Mouse (Mus musculus) neural tube, embryonic 10.5 days (tissue): ENCODE results near the gene Ggnbp2.
A peak's percentile ranks its signal among the peaks of the same experiment; 100 is the strongest.

Source experiments
- DNase-seq: peaks from one replicate; pipeline ENCODE4 v3.0.0-alpha.2; 2017; ENCODE audit warnings: low spot score; ENCODE audit errors: extremely low spot score

Ggnbp2 gene

DNA sequence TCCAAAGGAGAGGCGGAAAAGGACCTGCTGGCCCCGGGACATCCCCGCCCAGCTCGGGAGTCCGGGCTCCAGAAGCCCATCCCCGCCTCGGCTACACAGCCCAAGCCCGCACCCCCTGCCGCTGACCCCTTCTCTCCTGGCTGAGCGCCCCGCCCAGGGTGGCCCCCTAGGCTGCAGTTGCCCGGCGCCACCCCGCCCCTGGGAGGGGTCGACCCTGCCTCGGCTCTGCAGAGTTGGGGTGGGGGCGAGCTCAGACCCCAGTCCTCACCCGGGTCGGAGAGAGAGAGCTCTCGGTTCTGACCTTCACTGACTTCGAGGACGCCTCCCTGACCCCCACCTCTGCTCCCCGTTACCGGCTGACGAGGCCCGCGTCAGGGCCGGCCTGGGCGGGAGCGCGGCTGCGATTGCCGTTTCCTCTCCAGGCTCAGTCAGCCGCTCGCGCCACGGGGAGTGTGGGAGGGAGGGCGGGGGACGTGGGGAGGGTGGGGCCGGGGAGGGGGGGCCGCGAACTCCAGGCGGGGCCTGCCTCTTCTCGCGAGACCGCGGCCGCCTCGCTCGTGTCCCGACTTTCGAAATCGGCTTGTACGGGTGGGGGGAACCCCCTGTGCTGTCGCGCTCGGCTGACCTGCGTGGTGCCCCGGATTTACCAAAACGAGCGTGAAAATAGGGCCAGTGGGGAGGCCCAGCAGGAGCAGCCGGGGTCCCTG lies at the start of gene Ggnbp2:
Gene Ggnbp2, minus strand, starts transcription at position 481 of the 707 bp plus-strand sequence.
- DNase-seq, result peak; percentile 94

DNA sequence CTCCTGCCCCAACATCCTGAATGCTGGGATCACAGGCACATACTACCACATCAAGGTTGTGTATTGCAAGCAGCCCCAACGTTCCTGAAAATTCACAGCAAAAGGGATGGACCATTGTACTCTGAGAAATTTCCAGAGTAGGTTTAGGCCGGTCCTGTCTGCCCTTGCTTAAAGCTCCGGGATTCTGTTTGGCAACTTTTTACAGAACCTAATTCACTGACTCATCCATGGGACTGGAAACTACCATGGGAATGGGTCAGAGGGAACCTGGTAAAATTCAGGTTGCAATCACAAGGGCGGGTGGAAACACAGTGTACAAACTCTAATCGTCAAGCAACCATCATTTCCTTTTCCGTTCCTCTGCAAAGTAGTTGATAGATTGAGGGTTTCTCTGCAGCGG lies 49.3 kb upstream of the Ggnbp2 start:
- no peak for DNase-seq

DNA sequence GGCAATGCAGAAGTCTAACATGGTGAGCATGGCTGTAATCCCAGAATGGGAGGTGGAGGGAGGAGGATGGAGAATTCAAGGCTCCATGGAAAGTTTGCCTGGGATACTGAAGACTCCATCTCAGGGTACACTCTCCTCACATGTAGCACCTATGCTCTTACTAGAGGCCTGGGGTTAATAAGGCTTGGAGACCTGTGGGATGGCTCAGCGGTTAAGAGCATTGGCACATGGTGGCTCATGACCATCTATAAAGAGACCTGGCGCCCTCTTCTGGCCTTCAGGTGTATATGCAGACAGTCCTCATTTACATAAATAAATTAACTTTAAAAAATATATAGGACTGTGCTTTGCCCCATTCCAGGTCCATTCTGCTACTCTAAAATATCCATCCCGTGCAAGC lies 48.7 kb upstream of the Ggnbp2 start:
- no peak for DNase-seq

DNA sequence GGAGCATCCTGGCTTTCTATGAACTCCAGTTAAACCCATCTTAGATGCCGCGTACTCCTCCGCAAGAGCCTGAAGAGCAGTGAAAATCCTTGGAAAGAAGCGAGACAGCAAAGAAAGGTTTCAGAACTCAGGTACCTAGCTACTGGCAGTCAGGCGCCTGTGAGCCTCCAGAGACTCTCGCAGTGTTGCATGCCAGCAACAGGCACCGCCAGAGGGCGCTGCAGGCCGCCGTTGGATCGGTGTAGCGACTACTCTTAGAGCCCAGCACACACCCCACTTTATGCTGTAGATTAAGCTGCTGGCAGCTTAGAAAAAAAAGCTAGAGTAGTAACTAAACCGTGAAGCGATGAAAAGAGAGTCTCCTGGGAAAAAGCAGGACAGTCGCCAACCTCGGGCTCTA lies 47.8 kb upstream of the Ggnbp2 start:
- peak; percentile 92 for DNase-seq

DNA sequence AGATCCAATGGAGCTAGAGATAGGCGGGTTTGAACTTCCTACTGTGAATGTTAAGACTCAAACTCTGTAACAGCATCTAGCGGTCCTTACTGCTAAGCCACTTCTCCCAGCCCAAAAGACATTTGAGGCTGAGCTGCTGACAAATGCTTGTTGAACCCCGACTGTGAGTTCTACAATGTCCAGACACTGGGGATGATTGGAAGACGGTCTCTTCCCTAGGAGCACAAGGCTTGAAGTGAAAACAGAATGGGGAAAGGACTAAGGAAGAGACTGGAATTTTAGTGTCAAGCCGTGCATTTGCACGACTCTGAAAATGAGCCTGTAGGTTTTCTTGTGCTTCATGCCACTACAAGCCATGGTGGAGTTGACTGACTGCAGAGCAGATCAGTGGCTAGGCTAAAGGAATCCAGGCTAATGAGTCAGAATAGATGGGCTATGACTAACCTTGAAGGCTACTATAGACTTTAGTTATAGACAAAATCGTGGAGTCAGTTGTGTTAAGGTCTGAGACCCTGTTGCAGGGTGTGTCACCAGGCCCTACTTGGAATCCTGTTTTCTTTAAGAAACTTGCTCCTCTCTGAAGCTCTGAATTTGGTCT lies 46.2 kb upstream of the Ggnbp2 start:
- DNase-seq, result no peak

DNA sequence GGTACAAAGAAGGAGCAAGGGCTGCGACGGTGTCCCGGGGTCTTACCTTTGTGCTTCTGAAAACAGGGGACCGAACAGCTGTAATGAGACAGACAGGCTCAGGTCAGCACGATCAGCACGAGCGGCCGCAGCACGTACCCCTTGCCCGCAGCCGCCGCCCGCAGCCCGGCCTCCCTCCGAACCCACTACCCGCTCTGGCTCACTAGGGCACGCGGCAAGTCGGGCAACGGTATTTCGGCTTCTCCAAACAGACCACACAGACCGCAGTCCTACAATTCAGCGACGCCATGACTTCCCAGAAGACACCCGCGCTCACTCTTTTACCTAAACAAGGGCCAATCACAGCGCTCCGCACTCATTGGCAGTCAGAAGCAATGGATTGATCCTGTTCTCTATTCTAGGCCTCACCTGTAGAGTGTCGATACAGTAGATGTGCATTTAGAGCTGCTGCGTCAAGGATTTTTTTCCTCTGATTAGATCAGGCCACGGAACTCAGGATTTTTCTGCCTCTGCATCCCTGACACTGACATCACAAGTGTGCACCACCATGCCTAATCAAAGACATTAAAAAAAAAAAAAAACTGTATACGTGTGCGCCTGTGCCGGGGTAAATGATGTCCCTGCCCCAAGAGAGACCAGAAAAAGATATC lies 45.6 kb upstream of the Ggnbp2 start, which contains the start of gene Znhit3:
Gene Znhit3, minus strand, starts transcription at position 314 of the 650 bp plus-strand sequence.
- peak; percentile 75 for DNase-seq

DNA sequence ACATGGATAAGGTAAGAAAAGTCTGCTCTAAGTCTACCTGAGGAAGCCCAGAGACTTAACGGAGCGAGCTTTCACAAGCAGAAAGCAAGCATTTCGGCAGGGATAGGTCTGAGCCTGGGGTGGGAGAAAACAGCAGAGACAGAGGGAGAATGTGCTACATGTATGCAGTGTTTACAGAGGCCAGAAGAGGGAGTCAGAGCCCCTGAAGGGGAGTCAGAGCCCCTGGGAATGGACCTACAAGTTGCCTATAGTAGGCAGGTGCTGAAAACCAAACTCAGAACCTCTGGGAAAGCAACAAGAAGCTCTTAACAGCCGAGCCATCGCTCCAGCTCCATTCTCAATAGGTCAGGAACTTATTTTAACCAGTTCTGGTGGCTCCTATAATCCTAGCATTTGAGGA lies 44.1 kb upstream of the Ggnbp2 start:
- no peak for DNase-seq

DNA sequence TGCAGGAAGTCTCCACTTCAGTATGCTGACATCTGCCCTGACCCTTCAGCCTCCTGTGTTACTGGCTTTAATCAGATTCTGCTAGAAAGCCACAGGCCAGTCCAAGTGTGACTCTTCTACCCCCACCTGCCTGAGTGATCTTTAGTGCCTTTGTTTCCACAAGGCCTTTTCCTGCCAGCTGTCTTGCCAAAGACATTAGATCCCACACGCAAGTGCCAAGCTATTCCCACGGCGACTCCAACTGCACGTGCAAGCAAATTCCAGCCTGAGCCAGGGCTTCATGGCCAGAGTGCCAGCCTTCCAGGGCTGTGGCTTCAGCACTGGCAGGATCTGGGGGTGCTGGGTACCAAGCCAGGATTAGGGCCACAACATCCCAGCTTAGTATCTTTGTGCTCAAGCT lies 39.8 kb upstream of the Ggnbp2 start:
- no peak for DNase-seq

DNA sequence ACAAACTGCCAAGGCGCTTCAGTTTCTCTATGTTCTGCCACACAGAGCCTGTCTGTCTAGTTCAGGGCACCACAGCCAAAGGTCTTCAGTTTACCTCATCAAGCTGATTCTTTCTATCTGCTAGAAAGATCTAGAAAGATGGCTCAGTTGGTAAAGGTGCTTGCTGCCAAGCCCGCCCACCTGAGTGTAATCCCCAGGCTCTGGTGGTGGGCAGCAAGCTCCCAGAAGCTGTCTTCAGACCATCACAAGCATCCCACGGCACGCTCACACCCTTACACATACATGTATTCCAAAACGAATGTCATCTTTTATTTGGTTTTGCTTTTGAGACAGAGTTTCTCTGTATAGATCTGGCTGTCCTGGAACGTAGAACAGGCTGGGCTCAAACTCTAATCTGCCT lies 37.9 kb upstream of the Ggnbp2 start:
- no peak for DNase-seq

DNA sequence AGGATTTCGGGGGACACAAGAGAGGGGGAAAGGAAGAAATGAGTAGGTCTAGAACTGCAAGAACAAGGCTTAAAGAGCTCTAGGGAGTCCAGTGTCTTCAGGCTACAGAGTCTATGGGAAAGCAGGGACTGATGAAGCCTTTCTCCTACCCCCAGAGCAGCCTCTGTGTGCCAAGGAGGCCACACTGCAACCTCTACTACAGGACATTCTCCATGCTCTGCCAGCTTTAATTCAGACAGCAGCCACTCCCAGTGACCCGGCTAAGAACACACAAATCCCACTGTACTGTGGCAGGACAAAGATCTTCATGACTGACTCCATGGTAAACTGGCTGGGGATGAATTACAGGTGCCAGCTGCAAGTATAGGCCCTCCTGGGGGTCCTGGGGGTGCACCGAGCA lies 36.5 kb upstream of the Ggnbp2 start:
- DNase-seq, result no peak

DNA sequence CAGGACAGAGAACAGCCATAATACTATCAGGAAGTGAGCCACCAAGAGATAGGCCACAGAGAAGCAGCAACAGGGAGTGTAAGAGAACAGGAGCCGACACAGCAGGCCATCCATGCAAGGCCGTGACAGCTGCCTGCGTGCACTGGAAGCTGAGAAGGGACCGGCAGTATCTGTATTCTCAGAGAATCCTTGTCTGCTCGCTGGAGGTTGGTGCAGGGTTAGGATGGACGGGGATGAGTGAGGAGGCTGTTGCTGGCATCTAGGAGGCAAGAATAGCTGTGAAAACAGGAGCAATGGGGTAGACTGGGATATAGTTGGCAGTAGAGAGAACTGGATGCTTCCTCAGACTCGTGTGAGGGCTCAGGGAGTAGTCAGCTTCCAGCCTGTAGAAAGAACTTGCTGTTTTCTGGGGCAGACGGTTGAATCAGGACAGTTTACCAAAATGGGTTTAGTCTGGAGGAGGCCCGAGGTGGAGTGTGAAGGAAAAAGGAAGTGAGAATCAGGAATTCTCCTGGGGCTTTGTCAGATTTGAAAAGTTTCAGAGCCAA lies 34.1 kb upstream of the Ggnbp2 start:
- DNase-seq, result no peak

DNA sequence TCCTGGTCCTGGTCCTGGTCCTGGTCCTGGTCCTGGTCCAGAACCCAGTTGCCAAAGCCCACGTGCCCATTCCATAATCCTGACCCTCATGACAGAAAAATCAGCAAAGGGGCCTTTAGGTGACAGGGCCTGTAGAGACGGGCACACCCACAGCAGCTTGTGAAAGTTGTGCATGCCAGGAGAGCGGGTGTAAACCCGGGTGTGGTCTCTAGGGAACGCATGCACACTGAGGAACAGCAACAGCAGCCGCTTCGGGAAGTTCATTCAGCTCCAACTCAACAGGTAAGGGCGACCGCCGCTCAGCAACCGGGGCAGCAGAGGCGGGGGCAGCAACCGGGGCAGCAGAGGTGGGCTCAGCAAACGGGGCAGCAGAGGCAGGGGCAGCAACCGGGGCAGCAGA lies 22.5 kb upstream of the Ggnbp2 start:
- DNase-seq, result no peak

DNA sequence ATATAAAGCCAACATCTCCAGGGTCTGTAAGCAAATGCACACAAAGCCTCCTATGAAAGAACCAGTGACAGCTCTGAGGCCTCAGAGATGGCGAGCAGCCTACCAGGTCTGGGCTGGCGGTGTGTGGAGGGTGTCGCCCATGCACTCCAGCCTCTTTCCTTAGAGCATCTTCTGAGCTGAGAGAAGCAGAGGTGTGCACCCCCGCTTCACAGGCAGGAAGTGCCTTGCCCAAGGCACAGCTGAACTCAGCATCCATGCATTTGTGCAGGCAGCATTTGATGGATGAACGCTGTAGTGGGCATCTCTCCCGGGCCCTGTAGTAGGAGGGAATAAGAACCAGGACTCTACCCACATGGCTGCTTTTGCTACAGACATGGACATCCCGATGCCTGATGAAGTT lies 21.1 kb upstream of the Ggnbp2 start:
- DNase-seq, result no peak

DNA sequence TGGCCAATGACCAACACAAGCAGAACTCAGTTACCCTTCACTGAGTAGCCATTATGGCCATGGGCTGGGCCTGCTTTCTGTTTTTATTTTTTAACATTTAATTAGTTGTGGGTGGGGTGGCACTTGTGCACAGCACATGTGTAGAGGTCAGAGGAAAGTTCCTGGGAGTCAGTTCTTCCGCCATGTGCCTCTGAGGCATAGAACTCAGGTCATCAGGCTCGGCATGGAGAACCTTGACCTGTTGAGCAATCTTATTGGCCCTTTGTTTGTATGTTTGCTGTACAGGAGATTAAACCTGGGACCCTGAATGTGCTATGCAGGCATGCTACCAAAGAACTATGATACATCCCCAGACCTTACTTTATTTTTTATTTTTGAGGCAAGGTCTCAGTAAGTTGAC lies 18.9 kb upstream of the Ggnbp2 start:
- no peak for DNase-seq

DNA sequence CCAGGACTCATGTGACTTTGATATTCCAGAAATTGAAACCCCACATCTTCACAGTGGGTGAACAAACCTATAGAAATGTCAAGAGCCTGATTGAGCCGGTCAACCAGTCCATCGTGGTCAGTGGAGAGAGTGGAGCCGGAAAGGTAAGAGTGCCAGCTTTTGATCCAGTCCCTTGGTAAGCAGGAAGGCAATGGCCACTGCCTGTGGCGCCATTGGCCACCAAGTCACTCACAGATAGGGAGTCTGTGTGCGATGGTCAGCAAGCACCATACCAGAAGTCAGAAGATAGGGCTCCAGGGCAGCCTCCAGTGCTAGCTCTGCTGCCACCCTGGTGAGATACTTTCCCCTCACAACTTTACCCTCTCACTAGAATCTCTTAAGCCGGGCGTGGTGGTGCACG lies 17.4 kb upstream of the Ggnbp2 start:
- no peak for DNase-seq

DNA sequence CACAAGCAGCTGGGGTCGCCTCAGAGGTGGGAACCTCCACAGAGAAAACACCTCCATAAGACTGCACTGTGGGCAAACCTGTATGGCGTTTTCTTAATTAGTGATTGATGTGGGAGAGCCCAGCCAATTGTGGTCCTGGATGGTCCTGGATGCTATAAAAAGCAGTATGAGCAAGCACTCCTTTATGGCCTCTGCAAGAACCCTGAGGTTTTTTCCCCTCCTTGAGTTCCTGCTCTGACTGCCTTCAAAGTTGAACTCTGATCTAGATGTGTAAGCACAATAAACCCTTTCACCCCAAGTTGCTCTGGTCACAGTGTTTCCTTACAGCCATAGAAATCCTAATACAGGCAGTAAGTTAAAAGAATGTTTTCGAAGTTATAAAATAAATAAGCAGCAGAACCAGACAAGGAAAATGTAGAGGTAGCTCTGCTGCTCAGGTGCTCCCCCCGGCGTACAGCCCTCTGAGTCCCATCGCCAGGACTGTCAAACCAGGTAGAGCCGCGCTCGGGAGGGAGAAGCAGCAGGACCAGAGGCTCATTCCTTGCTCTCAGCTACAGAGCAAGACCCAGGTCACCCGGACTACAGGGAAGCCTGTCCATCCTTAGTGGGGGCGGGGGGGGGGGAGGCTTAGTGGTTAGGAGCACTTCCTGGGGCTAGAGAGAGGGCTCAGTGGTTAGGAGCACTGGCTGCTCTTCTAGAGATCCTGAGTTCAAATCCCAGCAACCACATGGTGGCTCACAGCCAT lies 16.3 kb upstream of the Ggnbp2 start:
- no peak for DNase-seq

DNA sequence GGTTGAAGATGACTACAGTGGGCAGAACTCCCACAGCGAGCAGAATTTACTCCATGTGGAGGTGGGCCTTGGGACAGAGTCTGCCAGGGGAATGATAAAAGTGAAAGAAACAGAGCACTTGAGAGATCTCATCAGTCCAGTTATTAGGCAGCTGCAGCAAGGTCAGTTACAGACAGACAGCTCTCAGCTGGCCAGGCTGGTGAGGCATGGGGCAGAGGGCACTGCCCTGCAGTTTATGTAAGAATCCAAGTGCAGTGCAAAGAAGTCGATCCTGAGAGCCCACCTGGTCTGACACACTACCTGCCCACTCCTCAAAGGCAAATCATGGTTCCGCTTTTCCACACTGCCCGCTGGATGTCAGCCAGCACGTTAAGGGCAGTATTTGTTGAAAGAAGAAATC lies 15.6 kb upstream of the Ggnbp2 start:
- DNase-seq, result no peak

DNA sequence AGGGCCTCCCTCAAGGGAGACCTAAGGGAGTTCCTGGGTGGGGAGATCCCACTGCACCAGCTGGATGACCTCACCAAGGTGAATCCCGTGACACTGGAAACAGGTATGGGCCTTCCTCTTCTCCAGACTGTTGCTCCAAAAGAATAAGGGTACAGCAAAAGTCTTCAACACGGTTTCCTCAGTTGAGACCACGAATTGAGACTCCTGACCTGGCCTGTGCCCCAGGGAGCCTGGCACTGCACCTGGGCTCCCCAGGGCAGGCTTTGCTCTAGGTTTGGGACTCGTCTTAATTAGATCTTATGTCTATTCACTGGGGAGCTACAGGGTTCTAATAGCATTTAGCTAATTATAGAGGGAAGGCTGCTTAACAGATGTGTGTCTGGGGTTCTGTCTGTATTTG lies 14.6 kb upstream of the Ggnbp2 start:
- no peak for DNase-seq

DNA sequence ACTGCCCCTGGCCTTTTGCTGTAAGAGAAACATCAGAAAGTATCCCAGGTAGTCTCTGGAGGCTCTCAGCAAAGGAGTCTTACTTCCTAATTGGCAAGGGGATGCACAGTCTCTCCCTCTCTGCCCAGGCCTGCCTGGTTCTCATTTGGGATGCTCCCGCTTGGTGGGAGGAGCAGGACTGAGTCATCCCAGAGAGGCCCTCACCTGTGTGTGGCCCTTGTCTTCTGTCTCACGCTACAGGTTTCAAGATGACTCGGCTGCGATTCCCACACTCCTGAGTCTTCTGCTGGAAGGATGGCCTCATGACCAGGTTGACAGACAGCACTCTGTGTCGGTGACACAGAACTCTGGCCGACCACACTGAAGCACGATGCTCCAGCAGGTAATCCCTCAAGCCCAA lies 11.7 kb upstream of the Ggnbp2 start:
- no peak for DNase-seq

DNA sequence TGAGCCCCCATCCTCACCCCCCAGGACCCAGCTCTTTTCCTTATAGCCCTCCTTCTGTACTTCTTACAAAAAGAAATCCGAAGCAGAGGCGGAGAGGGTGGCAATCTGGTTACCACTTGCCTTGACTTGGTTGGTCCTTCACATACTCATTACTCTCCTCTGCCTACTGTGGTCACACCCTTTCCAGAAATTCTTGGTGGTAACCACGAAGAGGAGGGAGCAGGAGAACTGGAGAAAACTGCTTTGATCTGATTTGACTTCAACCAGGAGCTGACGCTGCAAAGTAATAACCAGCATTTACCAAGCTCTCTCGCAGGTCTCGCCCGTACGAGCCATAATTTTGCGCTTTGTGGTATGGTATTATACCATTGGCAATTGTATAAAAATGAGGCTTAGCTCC lies 10.4 kb upstream of the Ggnbp2 start:
- no peak for DNase-seq

DNA sequence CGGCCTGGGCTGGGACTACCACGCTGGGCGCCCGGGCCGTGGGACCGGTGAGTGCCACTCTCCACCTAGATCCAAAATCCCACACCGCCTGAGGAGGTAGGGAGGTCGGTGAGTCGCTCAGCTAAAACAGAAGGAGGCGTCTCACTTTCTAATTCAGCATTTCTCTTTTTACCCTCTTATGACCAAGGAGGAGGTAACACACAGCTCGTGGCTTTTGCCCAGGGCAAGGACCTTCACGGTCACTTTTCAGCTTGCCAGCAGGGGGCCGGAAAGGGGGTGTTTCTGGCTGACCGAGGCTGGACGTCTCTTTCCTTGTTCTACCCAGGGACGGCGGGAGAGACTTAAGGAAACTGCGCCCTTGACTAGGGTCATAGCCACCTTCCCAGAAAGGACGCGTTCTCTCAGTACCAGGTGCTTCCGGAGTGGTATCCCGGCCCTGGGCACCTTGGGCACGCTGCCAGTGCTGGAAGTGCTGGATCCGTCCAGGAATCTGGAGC lies 9.9 kb upstream of the Ggnbp2 start:
- peak; percentile 78 for DNase-seq
